Mouse (Mus musculus): ENCODE measurements around the gene Hhip. TPM values are rescaled to one million over a fixed set of nuclear protein-coding genes. Genes with fewer than 3 reads are reported as not detected.

The Hhip gene
- polyA plus RNA-seq, 1 experiment from 2014 or later: 13.2 TPM

DNA sequence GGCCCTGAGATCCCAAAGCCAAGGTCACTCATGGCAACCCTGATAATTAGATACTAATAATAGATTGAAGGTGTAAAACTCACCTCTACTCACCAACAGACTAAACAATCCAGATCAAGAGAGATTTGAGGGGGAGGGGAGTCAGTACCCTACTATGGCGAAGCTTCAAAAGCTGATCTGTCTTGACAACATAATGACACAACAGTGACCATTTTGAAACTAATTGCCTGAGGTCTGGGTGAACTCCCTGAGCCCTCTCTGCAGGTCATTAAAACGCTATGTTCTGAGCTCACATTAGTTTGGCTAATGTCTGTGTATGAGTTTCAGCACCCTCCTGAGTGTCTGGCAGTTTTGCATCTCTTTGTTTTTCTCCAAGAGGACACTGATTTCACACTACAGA is 72.9 kb downstream of the Hhip start:
- 0 out of 2 replicates have a peak, but pooled peaks cover 3% of the 10 kb centered on the region for H3K4me1 ChIP-seq
- H3K9me3 ChIP-seq: no peaks in the 10 kb centered on the region
- H3K27ac ChIP-seq: no peak overlapping the region
- H3K36me3 ChIP-seq: no peaks in the 10 kb centered on the region
- no peak overlapping the region for H3K4me2 ChIP-seq
- no peak overlapping the region for H3K9ac ChIP-seq
- H3K4me3 ChIP-seq: no peak overlapping the region
- WGBS: 50% methylated on average over 2 of the region's 2 CpGs
- ATAC-seq (ENCODE audit: insufficient number of reproducible peaks, low FRiP score, low TSS enrichment, low read depth): no peak
- H3K27me3 ChIP-seq: no peaks in the 10 kb centered on the region

DNA sequence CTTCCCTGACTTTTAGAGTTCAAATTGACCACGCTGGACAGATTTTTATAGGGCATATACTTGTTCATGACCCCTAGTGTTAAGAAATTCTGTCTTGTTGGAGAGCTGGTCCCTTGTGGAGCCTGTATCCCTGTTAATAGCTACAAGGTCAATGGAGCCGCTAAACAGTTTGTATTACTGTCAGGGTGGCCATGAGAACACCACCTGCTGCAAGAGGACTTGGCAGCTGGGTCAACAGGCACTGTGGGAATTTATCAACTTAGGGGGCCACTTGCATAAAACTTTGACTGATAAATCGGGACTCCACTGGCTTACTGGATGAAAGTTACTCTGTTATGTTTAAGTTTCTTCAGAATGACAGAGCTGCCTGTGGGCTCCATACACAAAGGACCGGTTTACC is 75.7 kb downstream of the Hhip start:
- H3K4me2 ChIP-seq: no peak overlapping the region
- H3K4me1 ChIP-seq: 0 out of 2 replicates have a peak, but pooled peaks cover 3% of the 10 kb centered on the region
- WGBS: 28% methylated on average over 4 of the region's 4 CpGs
- no peak overlapping the region for H3K9ac ChIP-seq
- no peak for ATAC-seq (ENCODE audit: insufficient number of reproducible peaks, low FRiP score, low TSS enrichment, low read depth)
- H3K27ac ChIP-seq: no peak overlapping the region
- H3K36me3 ChIP-seq: no peaks in the 10 kb centered on the region
- no peaks in the 10 kb centered on the region for H3K27me3 ChIP-seq
- H3K4me3 ChIP-seq: no peak overlapping the region
- H3K9me3 ChIP-seq: no peaks in the 10 kb centered on the region

DNA sequence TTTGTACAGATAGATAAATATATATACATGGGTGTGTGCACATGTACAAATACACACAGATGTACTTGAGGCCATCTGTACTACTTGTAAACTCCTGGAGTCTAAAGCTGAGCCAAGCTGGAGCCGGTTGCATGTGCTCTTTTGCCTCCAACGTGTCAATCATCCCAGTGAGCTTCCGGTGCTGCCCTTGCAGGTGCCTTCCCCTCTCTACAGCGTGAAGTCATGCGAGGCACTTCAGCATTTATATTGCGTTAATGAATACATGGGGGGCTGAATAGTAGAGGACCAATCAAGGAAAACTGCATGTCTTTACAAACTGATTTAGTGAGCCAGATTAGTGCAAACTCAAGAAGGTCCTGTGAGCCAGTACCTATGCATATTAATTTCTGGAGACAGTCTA is 91.6 kb downstream of the Hhip start:
- 64% methylated on average over 6 of the region's 6 CpGs for WGBS
- Histone ChIP-seq H3K9ac (no peak overlapping the region), H3K4me2 (no peak overlapping the region), H3K27ac (no peak overlapping the region), H3K36me3 (no peaks in the 10 kb centered on the region), H3K9me3 (no peaks in the 10 kb centered on the region), H3K4me3 (no peak overlapping the region), H3K4me1 (no peaks in the 10 kb centered on the region), H3K27me3 (no peaks in the 10 kb centered on the region)
- no peak for ATAC-seq (ENCODE audit: insufficient number of reproducible peaks, low FRiP score, low TSS enrichment, low read depth)

GRCm38 (mm10) chr8:79952857-79953256 is 104.9 kb downstream of the Hhip start:
- ATAC-seq (ENCODE audit: insufficient number of reproducible peaks, low FRiP score, low TSS enrichment, low read depth): no peak
- Histone ChIP-seq H3K9ac (no peak overlapping the region), H3K4me1 (no peaks in the 10 kb centered on the region), H3K9me3 (no peaks in the 10 kb centered on the region), H3K27ac (no peak overlapping the region), H3K4me2 (no peak overlapping the region), H3K4me3 (no peak overlapping the region), H3K36me3 (no peaks in the 10 kb centered on the region), H3K27me3 (no peaks in the 10 kb centered on the region)
- 4% methylated on average over 3 of the region's 3 CpGs for WGBS

DNA sequence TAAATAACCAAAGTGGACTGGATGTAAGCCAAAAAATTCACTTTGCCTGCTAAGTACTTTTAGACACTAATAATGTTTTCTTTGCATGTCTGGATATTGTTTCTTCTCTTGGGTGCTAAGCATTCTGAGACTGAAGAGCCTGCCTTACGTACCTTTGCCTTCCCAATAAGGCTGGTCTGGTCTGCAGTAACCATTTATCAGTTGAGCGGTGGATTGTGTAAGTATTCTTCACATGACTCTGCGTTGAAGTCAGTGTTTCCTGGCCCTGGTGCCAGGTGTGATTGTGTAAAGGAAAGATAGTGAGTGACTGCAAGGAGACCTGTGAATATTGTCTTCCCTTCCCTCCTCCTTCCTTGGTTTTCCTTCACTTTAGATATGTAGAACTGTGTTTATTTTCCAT is 107.4 kb downstream of the Hhip start:
- no peak overlapping the region for H3K27ac ChIP-seq
- no peak overlapping the region for H3K9ac ChIP-seq
- H3K4me3 ChIP-seq: no peak overlapping the region
- H3K4me2 ChIP-seq: no peak overlapping the region
- H3K9me3 ChIP-seq: no peaks in the 10 kb centered on the region
- ATAC-seq (ENCODE audit: insufficient number of reproducible peaks, low FRiP score, low TSS enrichment, low read depth): no peak
- 87% methylated on average over 3 of the region's 3 CpGs for WGBS
- no peaks in the 10 kb centered on the region for H3K36me3 ChIP-seq
- H3K27me3 ChIP-seq: no peaks in the 10 kb centered on the region
- H3K4me1 ChIP-seq: peaks cover 4% of the 10 kb centered on the region; the same call in 1 of the 2 replicates

- Histone ChIP-seq H3K4me3 (no peak overlapping the region), H3K27ac (no peak overlapping the region), H3K9me3 (no peaks in the 10 kb centered on the region), H3K36me3 (no peaks in the 10 kb centered on the region), H3K9ac (no peak overlapping the region), H3K4me1 (peaks cover 9% of the 10 kb centered on the region; the same call in 1 of the 2 replicates), H3K4me2 (0 out of 2 replicates have a peak overlapping the region, but pooled peaks have one; percentile 25), H3K27me3 (no peaks in the 10 kb centered on the region)
- ATAC-seq (ENCODE audit: insufficient number of reproducible peaks, low FRiP score, low TSS enrichment, low read depth): no peak
- 37% methylated on average over 9 of the region's 9 CpGs for WGBS
Observed at GRCm38 (mm10) chr8:79945501-79946076, 112.2 kb downstream of the Hhip start.

- Histone ChIP-seq H3K9me3 (no peaks in the 10 kb centered on the region), H3K36me3 (no peaks in the 10 kb centered on the region), H3K27me3 (no peaks in the 10 kb centered on the region), H3K4me2 (no peak overlapping the region), H3K27ac (no peak overlapping the region), H3K9ac (no peak overlapping the region), H3K4me3 (no peak overlapping the region), H3K4me1 (peaks cover 14% of the 10 kb centered on the region)
- ATAC-seq (ENCODE audit: insufficient number of reproducible peaks, low FRiP score, low TSS enrichment, low read depth): no peak
- 77% methylated on average over 5 of the region's 5 CpGs for WGBS
Observed at GRCm38 (mm10) chr8:79941070-79941469, 116.7 kb downstream of the Hhip start.

DNA sequence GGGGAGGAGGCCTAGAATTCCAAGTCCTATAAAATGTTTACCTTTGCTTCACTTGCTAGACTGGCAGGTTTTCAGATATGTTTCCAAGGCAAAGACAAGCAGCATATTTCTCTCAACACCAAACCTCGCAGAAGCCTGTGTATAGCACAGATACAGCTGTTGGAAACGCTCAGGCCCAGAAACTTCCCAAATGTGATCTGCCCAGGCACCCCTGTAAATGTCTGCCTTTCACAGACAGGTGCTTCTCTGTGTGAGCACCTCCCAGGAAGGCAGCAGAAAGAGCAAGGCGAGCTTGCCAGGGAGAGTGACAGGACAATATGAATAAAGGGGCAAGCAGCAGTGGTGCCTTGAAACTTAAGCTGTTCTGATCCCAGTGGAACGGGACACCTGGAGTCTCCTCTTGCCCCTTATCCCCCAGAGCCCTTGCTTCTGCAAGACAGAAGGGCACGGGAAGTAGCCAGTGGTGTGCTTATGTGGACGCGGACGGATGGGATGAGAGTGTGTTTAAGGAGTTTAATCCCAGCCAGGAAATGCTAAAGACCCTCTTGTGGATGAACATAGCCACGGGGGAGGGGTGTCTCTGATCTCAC is 120.9 kb downstream of the Hhip start:
- H3K9me3 ChIP-seq: no peaks in the 10 kb centered on the region
- no peak overlapping the region for H3K27ac ChIP-seq
- no peak overlapping the region for H3K4me3 ChIP-seq
- H3K27me3 ChIP-seq: no peaks in the 10 kb centered on the region
- no peak overlapping the region for H3K9ac ChIP-seq
- no peak overlapping the region for H3K4me2 ChIP-seq
- ATAC-seq (ENCODE audit: insufficient number of reproducible peaks, low FRiP score, low TSS enrichment, low read depth): no peak
- H3K36me3 ChIP-seq: no peaks in the 10 kb centered on the region
- 57% methylated on average over 9 of the region's 9 CpGs for WGBS
- H3K4me1 ChIP-seq: peaks cover 5% of the 10 kb centered on the region

DNA sequence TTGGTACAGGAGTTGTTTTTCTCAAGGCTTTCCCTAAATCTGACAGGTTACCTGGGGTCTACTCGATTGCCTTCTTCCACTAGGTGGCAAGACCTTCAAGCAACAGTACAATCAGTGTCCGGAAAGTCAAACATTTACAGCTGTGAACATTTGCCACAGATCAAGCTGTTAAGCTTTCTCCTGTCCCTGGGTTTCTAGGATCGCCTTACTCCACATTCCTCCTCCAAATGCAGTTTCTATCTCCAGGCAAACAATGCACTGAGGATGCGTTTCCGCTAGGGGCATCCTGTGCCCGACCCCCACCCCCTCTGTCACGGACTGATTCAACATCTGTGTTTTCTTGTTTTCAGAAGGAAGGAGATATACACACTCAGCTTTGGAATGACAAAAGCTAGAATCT is 122.0 kb downstream of the Hhip start:
- H3K4me1 ChIP-seq: peaks cover 5% of the 10 kb centered on the region
- no peak for ATAC-seq (ENCODE audit: insufficient number of reproducible peaks, low FRiP score, low TSS enrichment, low read depth)
- H3K9ac ChIP-seq: no peak overlapping the region
- no peaks in the 10 kb centered on the region for H3K9me3 ChIP-seq
- no peaks in the 10 kb centered on the region for H3K27me3 ChIP-seq
- 51% methylated on average over 7 of the region's 7 CpGs for WGBS
- no peaks in the 10 kb centered on the region for H3K36me3 ChIP-seq
- H3K4me2 ChIP-seq: no peak overlapping the region
- no peak overlapping the region for H3K4me3 ChIP-seq
- H3K27ac ChIP-seq: no peak overlapping the region

GRCm38 (mm10) chr8:79929202-79929601 is 128.6 kb downstream of the Hhip start:
- 23% methylated on average over 4 of the region's 4 CpGs for WGBS
- H3K9me3 ChIP-seq: no peaks in the 10 kb centered on the region
- no peaks in the 10 kb centered on the region for H3K27me3 ChIP-seq
- H3K4me3 ChIP-seq: no peak overlapping the region
- H3K36me3 ChIP-seq: no peaks in the 10 kb centered on the region
- H3K9ac ChIP-seq: no peak overlapping the region
- no peak overlapping the region for H3K27ac ChIP-seq
- ATAC-seq (ENCODE audit: insufficient number of reproducible peaks, low FRiP score, low TSS enrichment, low read depth): no peak
- no peaks in the 10 kb centered on the region; the same call in 1 of the 2 replicates for H3K4me1 ChIP-seq
- no peak overlapping the region for H3K4me2 ChIP-seq

DNA sequence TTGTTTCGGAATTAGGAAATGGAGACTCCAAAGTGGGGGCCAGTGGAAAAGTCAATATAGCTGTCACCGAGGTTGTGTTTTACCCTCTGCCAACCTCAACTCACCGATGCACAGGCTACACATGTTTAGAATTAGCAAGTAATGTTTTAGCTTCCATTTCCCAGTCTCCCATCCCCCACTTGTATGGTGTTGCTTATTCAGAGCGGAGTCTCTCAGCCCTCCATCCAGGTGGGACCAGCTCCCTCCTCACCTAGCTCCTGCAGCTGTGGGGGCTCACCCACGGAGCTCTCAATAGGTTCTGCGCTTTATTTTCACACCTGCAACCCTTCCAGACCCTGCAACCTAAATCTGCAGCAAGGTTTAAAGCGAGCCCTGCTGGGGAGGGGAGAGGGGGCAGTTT is 140.6 kb downstream of the Hhip start:
- no peaks in the 10 kb centered on the region for H3K27me3 ChIP-seq
- no peak for ATAC-seq (ENCODE audit: insufficient number of reproducible peaks, low FRiP score, low TSS enrichment, low read depth)
- 22% methylated on average over 7 of the region's 7 CpGs for WGBS
- H3K27ac ChIP-seq: no peak overlapping the region
- peaks cover 8% of the 10 kb centered on the region; the same call in 1 of the 2 replicates for H3K4me1 ChIP-seq
- H3K4me2 ChIP-seq: no peak overlapping the region
- no peaks in the 10 kb centered on the region for H3K36me3 ChIP-seq
- no peak overlapping the region for H3K9ac ChIP-seq
- H3K9me3 ChIP-seq: no peaks in the 10 kb centered on the region
- H3K4me3 ChIP-seq: no peak overlapping the region

All from limb, embryonic 15.5 days (tissue).